Mouse (Mus musculus): ENCODE measurements at regions not wholly inside any gene's neighbourhood (a gene's known extent, or its start where the extent isn't known, plus 50 kb on each side); places are given as distances from the start of the nearest gene placed in this dataset.

DNA sequence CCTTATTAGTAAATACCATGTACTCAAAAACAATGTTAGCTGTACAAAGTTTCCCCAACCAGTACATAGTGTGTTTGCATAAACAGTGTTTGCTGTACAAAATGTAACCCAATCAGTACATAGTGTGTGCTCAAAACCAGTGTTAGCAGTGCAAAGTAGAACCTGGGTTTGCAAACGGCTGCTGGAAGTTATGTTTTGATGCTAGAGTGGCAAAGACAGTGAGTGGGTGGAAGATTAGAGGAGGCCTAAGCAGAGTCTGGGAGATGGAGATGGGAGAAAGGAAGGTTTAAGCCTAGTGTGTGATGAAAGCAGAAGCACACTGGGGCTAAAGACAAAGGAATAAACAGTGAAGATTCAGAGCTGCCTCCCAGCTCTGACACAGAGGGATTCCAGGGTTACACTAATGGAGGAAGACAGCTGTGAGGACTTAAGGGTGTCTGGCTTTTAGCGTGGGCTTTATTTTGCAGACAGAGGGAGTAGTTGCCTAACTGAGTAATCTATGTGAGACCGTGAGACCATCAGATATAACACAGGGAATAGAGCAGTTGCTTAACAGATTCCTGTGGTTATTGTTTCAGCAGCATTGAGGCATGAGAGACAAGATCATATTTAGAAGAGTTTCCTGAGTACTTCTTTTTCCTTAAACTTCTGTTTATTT, 396.0 kb downstream of the Rprm start:
- Histone ChIP-seq H3K27me3 (ENCODE audit: control insufficient read depth, insufficient read depth, low read depth, low read length) (no peaks in the 10 kb centered on the region), H3K27ac (ENCODE audit: low read length) (no peak overlapping the region), H3K9ac (ENCODE audit: low read depth, low read length) (no peak overlapping the region), H3K4me3 (ENCODE audit: low read depth, low read length) (no peak overlapping the region), H3K9me3 (replicated peaks; ENCODE audit: control insufficient read depth, low read length) (no peaks in the 10 kb centered on the region), H3K4me2 (ENCODE audit: low read depth, low read length) (no peak overlapping the region), H3K36me3 (ENCODE audit: control insufficient read depth, insufficient read depth) (no peaks in the 10 kb centered on the region), H3K4me1 (ENCODE audit: control insufficient read depth, low read depth, low read length) (no peaks in the 10 kb centered on the region)
- ATAC-seq (ENCODE audit: low read depth) = no peak
- 19% methylated on average over 3 of the region's 3 CpGs for WGBS (ENCODE audit: insufficient replicate concordance)

DNA sequence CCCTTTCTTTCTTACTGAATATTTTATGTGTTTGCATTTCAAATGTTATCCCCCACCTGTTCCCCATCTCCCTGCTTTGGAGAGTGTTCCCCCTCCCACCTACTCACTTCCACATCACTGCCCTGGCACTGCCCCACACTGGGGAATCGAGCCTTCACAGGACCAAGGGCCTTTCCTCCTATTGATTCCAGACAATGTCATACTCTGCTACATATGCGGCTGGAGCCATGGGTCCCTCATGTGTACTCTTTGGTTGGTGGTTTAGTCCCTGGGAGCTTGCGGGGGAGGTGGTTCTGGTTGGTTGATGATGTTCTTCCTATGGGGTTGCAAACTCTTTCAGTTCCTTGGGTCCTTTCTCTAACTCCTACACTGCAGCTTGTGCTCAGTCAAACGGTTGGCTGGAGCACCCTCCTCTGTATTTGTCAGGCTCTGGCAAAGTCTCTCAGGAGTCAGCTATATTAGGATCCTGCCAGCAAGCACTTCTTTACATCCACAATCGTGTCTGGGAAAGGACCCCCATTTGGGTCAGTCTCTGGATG, 393.7 kb downstream of the Rprm start:
- no peak for ATAC-seq (ENCODE audit: low read depth)
- WGBS (ENCODE audit: insufficient replicate concordance) = 54% methylated on average over 5 of the region's 5 CpGs
- no peak overlapping the region for H3K4me2 ChIP-seq (ENCODE audit: low read depth, low read length)

DNA sequence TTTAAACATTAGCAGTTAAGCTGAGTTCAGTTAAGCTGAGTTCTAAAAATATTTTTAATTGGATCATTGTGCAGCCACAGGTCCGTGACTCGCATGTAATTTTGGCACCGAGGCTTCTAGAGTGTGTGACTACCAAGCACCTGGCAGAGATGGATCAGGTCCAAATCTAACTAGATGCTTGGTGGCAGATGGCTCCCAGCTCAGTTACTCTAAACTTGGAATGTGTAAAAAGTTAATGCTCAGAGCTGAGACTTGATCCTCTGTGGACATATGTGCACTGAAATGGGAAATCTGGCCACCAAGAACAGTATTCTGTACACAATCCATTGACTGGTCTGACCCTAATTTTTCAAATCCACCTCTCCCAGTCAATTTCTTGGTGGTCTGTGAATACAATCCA, 374.1 kb downstream of the Rprm start:
- no peak for ATAC-seq (ENCODE audit: low read depth)
- H3K27me3 ChIP-seq (ENCODE audit: control insufficient read depth, insufficient read depth, low read depth, low read length) = no peaks in the 10 kb centered on the region
- no peaks in the 10 kb centered on the region for H3K4me1 ChIP-seq (ENCODE audit: control insufficient read depth, low read depth, low read length)
- H3K9ac ChIP-seq (ENCODE audit: low read depth, low read length) = no peak overlapping the region
- H3K27ac ChIP-seq (ENCODE audit: low read length) = no peak overlapping the region
- no peak overlapping the region for H3K4me2 ChIP-seq (ENCODE audit: low read depth, low read length)
- no peaks in the 10 kb centered on the region for H3K9me3 ChIP-seq (replicated peaks; ENCODE audit: control insufficient read depth, low read length)
- no peak overlapping the region for H3K4me3 ChIP-seq (ENCODE audit: low read depth, low read length)
- no peaks in the 10 kb centered on the region for H3K36me3 ChIP-seq (ENCODE audit: control insufficient read depth, insufficient read depth)
- 76% methylated on average over 3 of the region's 3 CpGs for WGBS (ENCODE audit: insufficient replicate concordance)

More for the DNA sequence above, 393.7 kb downstream of the Rprm start:
- Histone ChIP-seq H3K9me3 (replicated peaks; ENCODE audit: control insufficient read depth, low read length) (no peaks in the 10 kb centered on the region), H3K27me3 (ENCODE audit: control insufficient read depth, insufficient read depth, low read depth, low read length) (no peaks in the 10 kb centered on the region), H3K4me3 (ENCODE audit: low read depth, low read length) (no peak overlapping the region), H3K4me1 (ENCODE audit: control insufficient read depth, low read depth, low read length) (no peaks in the 10 kb centered on the region), H3K9ac (ENCODE audit: low read depth, low read length) (no peak overlapping the region), H3K36me3 (ENCODE audit: control insufficient read depth, insufficient read depth) (no peaks in the 10 kb centered on the region), H3K27ac (ENCODE audit: low read length) (no peak overlapping the region)

DNA sequence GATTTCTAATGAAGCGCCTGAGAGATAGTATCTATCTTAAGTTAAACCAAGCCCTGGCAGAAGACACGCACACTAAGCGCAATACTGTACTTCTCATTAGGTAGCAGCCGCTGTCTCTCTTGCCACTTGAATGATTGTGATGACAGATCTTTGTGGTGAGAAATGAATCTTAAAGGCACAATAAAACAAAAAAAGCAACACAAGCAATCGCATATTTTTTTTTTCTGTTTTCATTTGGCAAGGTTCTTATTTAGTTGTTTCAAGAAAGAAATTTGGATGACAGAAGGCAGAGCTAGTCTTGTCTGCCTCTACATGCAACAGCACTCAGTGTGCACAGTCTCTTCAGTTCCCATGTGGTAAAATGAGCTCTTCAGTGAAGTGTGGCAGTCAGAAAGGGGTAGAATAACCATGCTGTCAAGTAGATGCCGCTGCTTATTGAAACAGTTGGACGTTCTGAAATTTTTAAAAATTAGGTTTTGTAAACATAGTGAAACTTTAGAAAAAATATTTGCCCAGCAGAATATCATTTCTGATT, 372.2 kb downstream of the Rprm start:
- H3K9ac ChIP-seq (ENCODE audit: low read depth, low read length) = no peak overlapping the region
- H3K9me3 ChIP-seq (replicated peaks; ENCODE audit: control insufficient read depth, low read length) = no peaks in the 10 kb centered on the region
- no peak for ATAC-seq (ENCODE audit: low read depth)
- H3K27me3 ChIP-seq (ENCODE audit: control insufficient read depth, insufficient read depth, low read depth, low read length) = no peaks in the 10 kb centered on the region
- WGBS (ENCODE audit: insufficient replicate concordance) = 72% methylated on average over 7 of the region's 7 CpGs
- no peak overlapping the region for H3K27ac ChIP-seq (ENCODE audit: low read length)
- no peaks in the 10 kb centered on the region for H3K36me3 ChIP-seq (ENCODE audit: control insufficient read depth, insufficient read depth)
- H3K4me3 ChIP-seq (ENCODE audit: low read depth, low read length) = no peak overlapping the region
- H3K4me2 ChIP-seq (ENCODE audit: low read depth, low read length) = no peak overlapping the region
- no peaks in the 10 kb centered on the region for H3K4me1 ChIP-seq (ENCODE audit: control insufficient read depth, low read depth, low read length)

DNA sequence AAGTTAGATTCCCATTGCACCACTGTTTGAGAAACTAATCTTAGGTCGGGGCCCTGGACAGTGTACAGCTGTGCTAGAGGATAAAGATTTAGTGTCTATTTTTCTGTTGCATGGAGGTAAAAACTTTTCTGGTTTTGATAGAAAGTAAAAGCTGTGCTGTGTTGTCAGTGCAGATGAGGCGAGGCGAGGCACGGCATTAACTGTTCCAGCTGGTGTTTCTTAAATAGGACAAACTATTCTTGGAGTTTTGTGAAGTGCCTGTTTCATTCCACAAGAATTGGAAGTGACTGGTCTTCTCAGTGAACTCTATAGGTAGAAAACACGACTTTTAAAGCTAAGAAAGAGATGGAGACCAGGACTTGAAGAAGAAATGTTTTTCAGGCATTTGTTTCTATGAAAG, 370.3 kb downstream of the Rprm start:
- Histone ChIP-seq H3K9me3 (replicated peaks; ENCODE audit: control insufficient read depth, low read length) (no peaks in the 10 kb centered on the region), H3K9ac (ENCODE audit: low read depth, low read length) (no peak overlapping the region), H3K27me3 (ENCODE audit: control insufficient read depth, insufficient read depth, low read depth, low read length) (no peaks in the 10 kb centered on the region), H3K4me2 (ENCODE audit: low read depth, low read length) (no peak overlapping the region), H3K27ac (ENCODE audit: low read length) (no peak overlapping the region), H3K4me1 (ENCODE audit: control insufficient read depth, low read depth, low read length) (no peaks in the 10 kb centered on the region), H3K4me3 (ENCODE audit: low read depth, low read length) (no peak overlapping the region), H3K36me3 (ENCODE audit: control insufficient read depth, insufficient read depth) (no peaks in the 10 kb centered on the region)
- ATAC-seq (ENCODE audit: low read depth) = no peak
- 55% methylated on average over 5 of the region's 5 CpGs for WGBS (ENCODE audit: insufficient replicate concordance)

DNA sequence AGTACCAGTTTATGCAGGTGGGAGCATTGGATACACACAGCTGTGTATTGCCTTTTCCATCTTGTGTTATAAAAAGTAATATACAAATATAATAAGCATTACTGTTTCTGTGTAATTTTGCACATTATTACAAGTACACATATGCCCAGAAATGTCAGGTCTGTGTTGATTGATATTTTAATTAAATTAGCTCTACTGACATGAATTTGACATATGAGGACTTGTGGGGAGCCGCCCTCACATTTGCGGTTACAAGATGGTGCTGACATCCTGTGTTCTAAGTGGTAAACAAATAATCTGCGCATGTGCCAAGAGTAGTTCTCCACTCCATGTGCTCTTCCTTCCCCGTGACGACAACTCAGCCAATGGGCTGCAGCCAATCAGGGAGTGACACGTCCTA, 362.1 kb downstream of the Rprm start:
- Histone ChIP-seq H3K9me3 (replicated peaks; ENCODE audit: control insufficient read depth, low read length) (no peaks in the 10 kb centered on the region), H3K27ac (ENCODE audit: low read length) (no peak overlapping the region), H3K4me3 (ENCODE audit: low read depth, low read length) (no peak overlapping the region), H3K27me3 (ENCODE audit: control insufficient read depth, insufficient read depth, low read depth, low read length) (no peaks in the 10 kb centered on the region), H3K4me2 (ENCODE audit: low read depth, low read length) (no peak overlapping the region), H3K9ac (ENCODE audit: low read depth, low read length) (no peak overlapping the region), H3K36me3 (ENCODE audit: control insufficient read depth, insufficient read depth) (no peaks in the 10 kb centered on the region), H3K4me1 (ENCODE audit: control insufficient read depth, low read depth, low read length) (no peaks in the 10 kb centered on the region)
- WGBS (ENCODE audit: insufficient replicate concordance) = 74% methylated on average over 6 of the region's 6 CpGs
- ATAC-seq (ENCODE audit: low read depth) = no peak

DNA sequence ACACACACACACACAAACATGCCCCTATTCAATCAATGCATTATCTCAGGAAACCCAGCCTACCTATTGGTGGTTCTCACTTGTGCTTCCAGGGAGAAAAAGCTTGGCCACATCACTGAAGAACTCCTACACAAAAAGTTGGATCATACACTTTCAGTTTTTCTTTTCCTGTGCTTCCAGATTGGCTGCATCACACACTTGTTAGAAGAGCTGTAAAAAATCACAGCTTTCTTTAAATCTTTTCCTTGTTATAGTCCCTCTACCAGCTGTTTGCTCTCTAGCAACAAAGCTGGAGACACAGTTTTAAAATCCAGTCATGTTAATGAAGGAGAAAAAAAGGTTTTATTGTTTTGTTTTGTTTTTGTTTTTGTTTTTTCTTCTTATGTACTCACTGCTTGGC, 356.7 kb downstream of the Rprm start:
- H3K36me3 ChIP-seq (ENCODE audit: control insufficient read depth, insufficient read depth) = no peaks in the 10 kb centered on the region
- no peak for ATAC-seq (ENCODE audit: low read depth)
- no peak overlapping the region for H3K4me2 ChIP-seq (ENCODE audit: low read depth, low read length)
- H3K27me3 ChIP-seq (ENCODE audit: control insufficient read depth, insufficient read depth, low read depth, low read length) = no peaks in the 10 kb centered on the region
- no peaks in the 10 kb centered on the region for H3K9me3 ChIP-seq (replicated peaks; ENCODE audit: control insufficient read depth, low read length)
- no peak overlapping the region for H3K27ac ChIP-seq (ENCODE audit: low read length)
- H3K9ac ChIP-seq (ENCODE audit: low read depth, low read length) = no peak overlapping the region
- no peaks in the 10 kb centered on the region for H3K4me1 ChIP-seq (ENCODE audit: control insufficient read depth, low read depth, low read length)
- H3K4me3 ChIP-seq (ENCODE audit: low read depth, low read length) = no peak overlapping the region

DNA sequence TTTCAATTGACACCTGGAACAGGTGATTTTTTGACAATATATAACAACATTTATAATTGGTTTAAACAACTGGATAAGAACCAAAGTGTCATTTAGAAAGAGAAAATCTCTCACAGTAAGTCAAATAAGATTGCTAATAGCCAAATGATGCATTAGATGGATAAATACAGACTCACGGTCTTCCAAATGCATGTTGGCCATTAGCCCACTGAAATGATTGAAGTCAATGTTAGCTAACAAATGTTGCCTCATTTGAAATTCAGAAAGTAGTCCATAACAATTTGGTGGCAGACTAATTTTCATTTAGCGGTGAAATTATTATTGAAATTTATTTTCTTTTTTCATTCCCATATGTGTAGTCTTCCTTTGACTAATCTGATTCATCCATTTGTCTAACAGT, 354.9 kb downstream of the Rprm start:
- WGBS (ENCODE audit: insufficient replicate concordance) = 74% methylated on average over 2 of the region's 2 CpGs
- H3K4me3 ChIP-seq (ENCODE audit: low read depth, low read length) = no peak overlapping the region
- H3K9me3 ChIP-seq (replicated peaks; ENCODE audit: control insufficient read depth, low read length) = no peaks in the 10 kb centered on the region
- no peak overlapping the region for H3K27ac ChIP-seq (ENCODE audit: low read length)
- no peak overlapping the region for H3K9ac ChIP-seq (ENCODE audit: low read depth, low read length)
- H3K27me3 ChIP-seq (ENCODE audit: control insufficient read depth, insufficient read depth, low read depth, low read length) = no peaks in the 10 kb centered on the region
- no peaks in the 10 kb centered on the region for H3K36me3 ChIP-seq (ENCODE audit: control insufficient read depth, insufficient read depth)
- no peaks in the 10 kb centered on the region for H3K4me1 ChIP-seq (ENCODE audit: control insufficient read depth, low read depth, low read length)
- ATAC-seq (ENCODE audit: low read depth) = no peak
- H3K4me2 ChIP-seq (ENCODE audit: low read depth, low read length) = no peak overlapping the region

DNA sequence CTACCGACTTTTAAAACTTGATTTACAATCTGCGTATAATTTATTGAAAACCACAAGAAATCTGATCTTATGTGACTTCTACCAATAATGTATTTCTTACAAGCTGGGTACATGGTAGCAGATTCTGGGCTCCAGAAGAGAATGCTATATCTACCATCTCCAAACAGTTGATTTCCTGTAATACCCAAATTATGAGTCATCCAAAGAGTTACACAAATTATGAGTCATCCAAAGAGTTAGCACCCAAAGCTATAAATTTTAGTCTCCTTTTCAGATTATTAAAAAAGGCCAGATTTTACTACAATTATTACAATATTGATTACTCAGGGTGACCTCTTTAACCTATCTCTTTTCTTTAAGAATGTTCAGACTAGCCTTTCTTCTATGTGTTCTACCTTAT, 321.9 kb downstream of the Rprm start:
- Histone ChIP-seq H3K4me3 (ENCODE audit: low read depth, low read length) (no peak overlapping the region), H3K27me3 (ENCODE audit: control insufficient read depth, insufficient read depth, low read depth, low read length) (no peaks in the 10 kb centered on the region), H3K36me3 (ENCODE audit: control insufficient read depth, insufficient read depth) (no peaks in the 10 kb centered on the region), H3K4me1 (ENCODE audit: control insufficient read depth, low read depth, low read length) (no peaks in the 10 kb centered on the region), H3K9ac (ENCODE audit: low read depth, low read length) (no peak overlapping the region), H3K27ac (ENCODE audit: low read length) (no peak overlapping the region), H3K4me2 (ENCODE audit: low read depth, low read length) (no peak overlapping the region), H3K9me3 (replicated peaks; ENCODE audit: control insufficient read depth, low read length) (no peaks in the 10 kb centered on the region)
- 64% methylated on average over 2 of the region's 2 CpGs for WGBS (ENCODE audit: insufficient replicate concordance)
- no peak for ATAC-seq (ENCODE audit: low read depth)
